Mouse (Mus musculus) CH12.LX (cell line): Measurements from ENCODE around the gene Gmds. TPM values are rescaled to one million over a fixed set of nuclear protein-coding genes. Genes with fewer than 3 reads are reported as not detected.

Source experiments
- DNase-seq: peaks from one replicate; pipeline ENCODE4 v3.0.0-alpha.2; 2013; ENCODE audit errors: extremely low read depth
- H3K27ac ChIP-seq: 2 replicates; pipeline ENCODE4 v1.5.1; 2012; ENCODE audit warnings: low read depth, mild to moderate bottlenecking, control low read depth, moderate library complexity; ENCODE audit not compliant: insufficient read depth
- H3K27me3 ChIP-seq: replicated peaks from 2 replicates; pipeline ENCODE3; 2012; ENCODE audit warnings: inconsistent platforms
- H3K36me3 ChIP-seq, 2 experiments: replicated peaks in 1 of 2; 2 replicates each; pipeline versions ENCODE3 to v1.6.1; 2012; ENCODE audit warnings: inconsistent platforms in 1 of 2, low read length in 1 of 2, mild to moderate bottlenecking in 1 of 2, mixed read lengths in 1 of 2, moderate library complexity in 1 of 2; ENCODE audit not compliant: control insufficient read depth in 1 of 2, insufficient read depth in 1 of 2
- H3K4me1 ChIP-seq, 2 experiments: 2 replicates each; pipeline ENCODE4 v1.6.1; 2012; ENCODE audit warnings: inconsistent platforms in 1 of 2, moderate library complexity in 1 of 2; ENCODE audit not compliant: insufficient read depth in 2 of 2, control insufficient read depth in 1 of 2
- H3K4me2 ChIP-seq: 2 replicates; pipeline ENCODE4 v1.6.1; 2012; ENCODE audit warnings: low read depth, mild to moderate bottlenecking, control low read depth; ENCODE audit not compliant: poor library complexity, insufficient read depth, severe bottlenecking
- H3K4me3 ChIP-seq, 3 experiments: fragments of 150-350 bp in 1 of 3; sonication (generic) in 1 of 3; replicated peaks in 1 of 3; 2 replicates each; pipeline versions ENCODE3 to v1.5.1; 2011 to 2012; ENCODE audit warnings: low read depth in 2 of 3, low read length in 2 of 3, mild to moderate bottlenecking in 2 of 3, moderate library complexity in 2 of 3, control low read depth in 1 of 3, improper control_type of control experiment in 1 of 3, inconsistent platforms in 1 of 3, mixed read lengths in 1 of 3; ENCODE audit not compliant: poor library complexity in 1 of 3
- H3K79me2 ChIP-seq: replicated peaks from 2 replicates; pipeline ENCODE4 v1.6.1; 2012; ENCODE audit warnings: mild to moderate bottlenecking, moderate library complexity; ENCODE audit not compliant: control insufficient read depth, poor library complexity, insufficient read depth, severe bottlenecking; ENCODE audit errors: extremely low read depth
- H3K9ac ChIP-seq: 2 replicates; pipeline ENCODE4 v1.6.1; 2012; ENCODE audit warnings: low read depth, mild to moderate bottlenecking, control low read depth, moderate library complexity; ENCODE audit not compliant: insufficient read depth
- H3K9me3 ChIP-seq: replicated peaks from 2 replicates; pipeline ENCODE3; 2012; ENCODE audit warnings: low read length, inconsistent platforms, mixed read lengths
- CHD2 ChIP-seq: IDR thresholded peaks from 2 replicates; pipeline ENCODE4 v1.6.1; 2011; ENCODE audit warnings: low read length, improper control_type of control experiment
- E2F4 ChIP-seq: IDR thresholded peaks from 2 replicates; pipeline ENCODE4 v1.6.1; 2011; ENCODE audit warnings: low read depth, low read length, improper control_type of control experiment; ENCODE audit not compliant: insufficient replicate concordance
- ELF1 ChIP-seq: IDR thresholded peaks from 2 replicates; pipeline ENCODE4 v1.6.1; 2014; ENCODE audit warnings: low read depth, mild to moderate bottlenecking, inconsistent platforms, low read length, improper control_type of control experiment
- GABPA ChIP-seq: IDR thresholded peaks from 2 replicates; pipeline ENCODE4 v1.6.1; 2012; ENCODE audit warnings: low read depth, low read length, improper control_type of control experiment, inconsistent platforms; ENCODE audit not compliant: insufficient replicate concordance
- HCFC1 ChIP-seq: IDR thresholded peaks from 2 replicates; pipeline ENCODE4 v1.6.1; 2012; ENCODE audit warnings: low read depth, mild to moderate bottlenecking, inconsistent platforms, low read length, improper control_type of control experiment
- MAZ ChIP-seq: IDR thresholded peaks from 2 replicates; pipeline ENCODE4 v1.6.1; 2012; ENCODE audit warnings: low read depth, mild to moderate bottlenecking, inconsistent platforms, low read length, improper control_type of control experiment, moderate library complexity
- MEF2A ChIP-seq: IDR thresholded peaks from 2 replicates; pipeline ENCODE4 v1.6.1; 2014; ENCODE audit warnings: low read depth, mild to moderate bottlenecking, inconsistent platforms, low read length, improper control_type of control experiment, borderline replicate concordance
- MXI1 ChIP-seq: IDR thresholded peaks from 2 replicates; pipeline ENCODE4 v1.6.1; 2011; ENCODE audit warnings: mild to moderate bottlenecking, low read depth, low read length, improper control_type of control experiment
- MYC ChIP-seq: IDR thresholded peaks from 2 replicates; pipeline ENCODE4 v1.6.1; 2011; ENCODE audit warnings: low read depth, mild to moderate bottlenecking, improper control_type of control experiment, low read length
- RAD21 ChIP-seq: IDR thresholded peaks from 2 replicates; pipeline ENCODE4 v1.6.1; 2011; ENCODE audit warnings: low read depth, mild to moderate bottlenecking, low read length, improper control_type of control experiment, moderate library complexity
- SIN3A ChIP-seq: IDR thresholded peaks from 2 replicates; pipeline ENCODE4 v1.6.1; 2012; ENCODE audit warnings: low read length, improper control_type of control experiment, inconsistent platforms
- TBP ChIP-seq: conservative IDR thresholded peaks from 2 replicates; pipeline ENCODE4 v1.6.1; 2011; ENCODE audit warnings: low read depth, low read length, improper control_type of control experiment
- UBTF ChIP-seq: IDR thresholded peaks from 2 replicates; pipeline ENCODE4 v1.6.1; 2012; ENCODE audit warnings: low read depth, mild to moderate bottlenecking, inconsistent platforms, low read length, improper control_type of control experiment, moderate library complexity
- USF1 ChIP-seq: IDR thresholded peaks from 2 replicates; pipeline ENCODE4 v1.6.1; 2014; ENCODE audit warnings: low read depth, mild to moderate bottlenecking, inconsistent platforms, low read length, improper control_type of control experiment
- ZNF384 ChIP-seq: IDR thresholded peaks from 2 replicates; pipeline ENCODE4 v1.6.1; 2012; ENCODE audit warnings: low read depth, low read length, improper control_type of control experiment, inconsistent platforms
- dilution Hi-C: fragments of 300-500 bp; cut with MboI; formaldehyde crosslinking; loops from 2 replicates; pipeline ENCODE4 v1.14.3; 2020; ENCODE audit warnings: low sequenced_read_pairs; ENCODE audit not compliant: extremely low pct_unique_long_range_greater_than_20kb, extremely low pct_ligation_motif_present
- in situ Hi-C: fragments of 300-500 bp; cut with MboI; formaldehyde crosslinking; loops from 3 replicates; pipeline ENCODE4 v1.14.3; 2019; ENCODE audit warnings: low sequenced_read_pairs, low pct_ligation_motif_present, low pct_unique_long_range_greater_than_20kb, mixed read lengths
- polyA plus RNA-seq: library from polyadenylated mRNA; unstranded; fragments of >175 nt; gene quantifications from 2 replicates; pipeline ENCODE4 v1.2.1, GENCODE M21; 2012; ENCODE audit warnings: low read depth; ENCODE audit not compliant: insufficient read length
- total RNA-seq, 2 experiments: library from RNA; depleted of rRNA; stranded (reverse); fragments of 300-350 nt in 1 of 2; fragments of >200 nt in 1 of 2; gene quantifications; 2 replicates each; pipeline ENCODE4 v1.2.3; 2012 to 2014

Gene Gmds
- total and polyA plus RNA-seq, 3 experiments: 11.0 to 19.3 (median 15.1) TPM

DNA sequence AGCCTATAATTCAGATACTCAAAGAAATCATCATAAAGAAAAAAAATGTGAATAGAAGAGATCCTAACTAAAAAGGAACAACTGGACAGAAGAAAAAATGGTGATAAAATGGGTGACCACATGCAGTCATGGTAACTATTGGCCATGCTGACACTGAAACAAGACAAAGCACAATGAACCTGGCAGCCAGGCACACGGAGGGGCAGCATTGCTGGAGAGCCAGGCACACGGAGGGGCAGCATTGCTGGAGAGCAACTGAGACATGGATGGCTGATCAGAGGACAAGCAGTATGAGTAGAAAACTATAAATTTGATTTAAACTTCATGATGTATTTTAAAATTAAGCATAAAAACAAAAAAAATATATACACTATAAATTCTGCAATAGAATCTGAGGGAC is 173.0 kb downstream of the Gmds start:
- no peak overlapping the region for H3K4me2 ChIP-seq
- no peak overlapping the region for H3K9ac ChIP-seq
- no peak for DNase-seq
- H3K27me3 ChIP-seq: no peaks in the 10 kb centered on the region
- H3K4me1 ChIP-seq: peaks cover 0 to 5% of the 10 kb centered on the region in 2 experiments; a peak in 1 of 4 replicates
- no peak overlapping the region for H3K4me3 ChIP-seq
- no peaks in the 10 kb centered on the region for H3K36me3 ChIP-seq
- no peaks in the 10 kb centered on the region for H3K9me3 ChIP-seq
- H3K27ac ChIP-seq: no peak overlapping the region
- in situ Hi-C loops (no loop called here), dilution Hi-C loops (no loop called here)
- TF ChIP-seq MAZ (no peak), UBTF (no peak), USF1 (no peak), E2F4 (no peak), HCFC1 (no peak), MEF2A (no peak), CHD2 (no peak), MYC (no peak), MXI1 (no peak), ELF1 (no peak), GABPA (no peak)
- no peaks in the 10 kb centered on the region for H3K79me2 ChIP-seq

GRCm38 (mm10) chr13:32161567-32161966 is 177.0 kb downstream of the Gmds start:
- Histone ChIP-seq H3K9ac (no peak overlapping the region), H3K4me1 (peaks cover 0 to 5% of the 10 kb centered on the region in 2 experiments; a peak in 1 of 4 replicates), H3K9me3 (no peaks in the 10 kb centered on the region), H3K27me3 (no peaks in the 10 kb centered on the region), H3K79me2 (no peaks in the 10 kb centered on the region), H3K4me2 (no peak overlapping the region), H3K36me3 (no peaks in the 10 kb centered on the region), H3K4me3 (no peak overlapping the region)
- in situ Hi-C loops: no loop called here
- TF ChIP-seq MAZ: no peak
- no peak for TF ChIP-seq RAD21
- TF ChIP-seq ZNF384: no peak
- TF ChIP-seq HCFC1: no peak
- no peak for TF ChIP-seq TBP
- TF ChIP-seq ELF1: no peak
- TF ChIP-seq SIN3A: no peak
- TF ChIP-seq, all 38 proteins: peak for 0
- no peak overlapping the region for H3K27ac ChIP-seq
- no peak for DNase-seq
- dilution Hi-C loops: no loop called here
